Mouse (Mus musculus): ENCODE data around the gene Errfi1. TPM values are rescaled to one million over a fixed set of nuclear protein-coding genes. Genes with fewer than 3 reads are reported as not detected.
A peak's percentile ranks its signal among the peaks of the same experiment; 100 is the strongest.

The Errfi1 gene
- polyA plus RNA-seq, 1 experiment: 44.2 TPM

DNA sequence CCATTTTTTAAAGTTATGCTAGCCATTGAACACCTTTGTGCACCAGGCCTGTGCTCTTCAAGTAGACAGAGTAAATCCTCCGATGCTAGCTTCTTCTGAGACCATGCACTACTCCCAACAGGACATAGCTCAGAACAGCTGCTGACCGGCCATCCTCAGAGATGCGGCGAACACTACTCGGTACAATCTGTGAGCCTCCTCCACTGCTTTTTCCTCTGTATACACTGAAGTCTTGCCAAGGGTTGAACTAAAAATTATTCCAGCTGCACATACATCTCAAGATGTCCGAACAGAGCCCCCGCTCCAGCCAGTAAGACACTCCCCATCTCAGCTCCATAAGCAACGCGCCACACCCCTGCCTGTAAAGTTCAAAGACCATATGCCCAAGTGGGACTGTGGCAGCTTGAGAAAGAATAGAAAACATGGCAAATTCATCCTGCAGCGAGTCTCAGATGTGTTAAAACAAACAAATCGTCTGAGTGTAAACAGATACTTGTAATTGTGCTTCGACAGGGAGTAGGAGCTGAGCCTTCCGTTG is 37.2 kb upstream of the Errfi1 start:
- TF ChIP-seq CTCF (IDR thresholded peaks at IDR 0.05; ENCODE audit: low read depth, low read length) (no peak), EP300 (IDR thresholded peaks at IDR 0.05; ENCODE audit: insufficient read depth, low read depth, low read length) (no peak), POLR2A (IDR thresholded peaks at IDR 0.05; ENCODE audit: insufficient read depth, low read length) (no peak)
- H3K9ac ChIP-seq (ENCODE audit: low read depth, poor library complexity, severe bottlenecking): no peak overlapping the region
- H3K4me1 ChIP-seq (ENCODE audit: control insufficient read depth, insufficient read depth, low read length): peaks cover 3% of the 10 kb centered on the region
- H3K27me3 ChIP-seq (ENCODE audit: control insufficient read depth, insufficient read depth, low read length, poor library complexity, severe bottlenecking): no peaks in the 10 kb centered on the region
- no peak overlapping the region for H3K27ac ChIP-seq (ENCODE audit: insufficient read depth, low read length)
- H3K9me3 ChIP-seq (replicated peaks; ENCODE audit: control insufficient read depth, insufficient read depth, low read length, poor library complexity, severe bottlenecking): no peaks in the 10 kb centered on the region
- no peaks in the 10 kb centered on the region for H3K36me3 ChIP-seq (ENCODE audit: control insufficient read depth, insufficient read depth, low read length, poor library complexity, severe bottlenecking)
- H3K4me3 ChIP-seq (ENCODE audit: low read depth, low read length): no peak overlapping the region

DNA sequence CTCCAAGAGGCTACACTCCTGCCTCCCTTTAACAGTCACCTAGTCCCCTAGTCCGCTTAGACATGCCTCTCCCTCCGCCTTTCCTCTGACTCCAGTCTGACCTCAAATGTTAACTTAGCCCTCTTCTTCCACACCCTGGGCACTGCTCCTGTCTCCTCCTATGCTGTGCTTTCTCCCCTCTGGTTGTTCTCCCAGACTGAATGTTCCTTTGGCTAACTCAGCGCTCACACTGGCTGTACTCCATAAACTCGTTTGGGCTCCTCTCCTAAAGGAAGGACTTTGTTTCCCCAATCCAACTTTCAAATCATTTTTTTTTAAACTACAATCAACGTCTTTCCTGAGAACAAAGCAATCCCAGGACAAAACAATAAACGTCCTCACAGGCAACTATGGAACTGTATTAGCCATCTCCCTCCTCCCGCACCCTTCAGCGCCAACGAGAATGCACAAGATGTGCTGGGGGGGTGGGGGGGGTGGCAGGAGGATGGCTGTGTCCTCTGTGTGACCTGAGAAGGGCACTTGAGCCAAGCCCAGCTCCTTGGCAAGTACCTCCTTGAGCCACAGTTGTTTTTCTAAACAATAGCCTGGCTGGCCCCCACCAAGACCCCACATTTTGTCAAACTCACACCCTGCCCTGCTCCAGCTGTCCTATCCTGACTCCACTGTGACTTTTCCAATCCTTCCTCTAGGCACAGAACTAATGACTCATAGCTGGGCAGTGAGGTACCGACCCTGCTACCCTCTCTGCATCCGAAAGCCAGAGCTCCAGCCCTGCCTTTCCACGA is 34.4 kb upstream of the Errfi1 start:
- no peak overlapping the region for H3K4me3 ChIP-seq (ENCODE audit: low read depth, low read length)
- H3K4me1 ChIP-seq (ENCODE audit: control insufficient read depth, insufficient read depth, low read length): peaks cover 7% of the 10 kb centered on the region
- no peaks in the 10 kb centered on the region for H3K27me3 ChIP-seq (ENCODE audit: control insufficient read depth, insufficient read depth, low read length, poor library complexity, severe bottlenecking)
- no peak overlapping the region for H3K9ac ChIP-seq (ENCODE audit: low read depth, poor library complexity, severe bottlenecking)
- H3K36me3 ChIP-seq (ENCODE audit: control insufficient read depth, insufficient read depth, low read length, poor library complexity, severe bottlenecking): no peaks in the 10 kb centered on the region
- TF ChIP-seq CTCF (IDR thresholded peaks at IDR 0.05; ENCODE audit: low read depth, low read length): no peak
- H3K9me3 ChIP-seq (replicated peaks; ENCODE audit: control insufficient read depth, insufficient read depth, low read length, poor library complexity, severe bottlenecking): no peaks in the 10 kb centered on the region
- H3K27ac ChIP-seq (ENCODE audit: insufficient read depth, low read length): no peak overlapping the region

- Histone ChIP-seq H3K27ac (ENCODE audit: insufficient read depth, low read length) (no peak overlapping the region), H3K4me1 (ENCODE audit: control insufficient read depth, insufficient read depth, low read length) (peaks cover 7% of the 10 kb centered on the region), H3K36me3 (ENCODE audit: control insufficient read depth, insufficient read depth, low read length, poor library complexity, severe bottlenecking) (no peaks in the 10 kb centered on the region), H3K27me3 (ENCODE audit: control insufficient read depth, insufficient read depth, low read length, poor library complexity, severe bottlenecking) (no peaks in the 10 kb centered on the region), H3K9ac (ENCODE audit: low read depth, poor library complexity, severe bottlenecking) (no peak overlapping the region), H3K9me3 (replicated peaks; ENCODE audit: control insufficient read depth, insufficient read depth, low read length, poor library complexity, severe bottlenecking) (no peaks in the 10 kb centered on the region), H3K4me3 (ENCODE audit: low read depth, low read length) (no peak overlapping the region)
- no peak for TF ChIP-seq EP300 (IDR thresholded peaks at IDR 0.05; ENCODE audit: insufficient read depth, low read depth, low read length)
- no peak for TF ChIP-seq CTCF (IDR thresholded peaks at IDR 0.05; ENCODE audit: low read depth, low read length)
- TF ChIP-seq POLR2A (IDR thresholded peaks at IDR 0.05; ENCODE audit: insufficient read depth, low read length): no peak
Observed at GRCm38 (mm10) chr4:150821381-150821780, 32.3 kb upstream of the Errfi1 start.

- Histone ChIP-seq H3K4me1 (ENCODE audit: control insufficient read depth, insufficient read depth, low read length) (peaks cover 12% of the 10 kb centered on the region), H3K9me3 (replicated peaks; ENCODE audit: control insufficient read depth, insufficient read depth, low read length, poor library complexity, severe bottlenecking) (no peaks in the 10 kb centered on the region), H3K27me3 (ENCODE audit: control insufficient read depth, insufficient read depth, low read length, poor library complexity, severe bottlenecking) (no peaks in the 10 kb centered on the region), H3K4me3 (ENCODE audit: low read depth, low read length) (no peak overlapping the region), H3K27ac (ENCODE audit: insufficient read depth, low read length) (no peak overlapping the region), H3K36me3 (ENCODE audit: control insufficient read depth, insufficient read depth, low read length, poor library complexity, severe bottlenecking) (no peaks in the 10 kb centered on the region), H3K9ac (ENCODE audit: low read depth, poor library complexity, severe bottlenecking) (no peak overlapping the region)
- TF ChIP-seq EP300 (IDR thresholded peaks at IDR 0.05; ENCODE audit: insufficient read depth, low read depth, low read length): no peak
- TF ChIP-seq CTCF (IDR thresholded peaks at IDR 0.05; ENCODE audit: low read depth, low read length): no peak
- no peak for TF ChIP-seq POLR2A (IDR thresholded peaks at IDR 0.05; ENCODE audit: insufficient read depth, low read length)
Observed at GRCm38 (mm10) chr4:150822624-150823023, 31.1 kb upstream of the Errfi1 start.

DNA sequence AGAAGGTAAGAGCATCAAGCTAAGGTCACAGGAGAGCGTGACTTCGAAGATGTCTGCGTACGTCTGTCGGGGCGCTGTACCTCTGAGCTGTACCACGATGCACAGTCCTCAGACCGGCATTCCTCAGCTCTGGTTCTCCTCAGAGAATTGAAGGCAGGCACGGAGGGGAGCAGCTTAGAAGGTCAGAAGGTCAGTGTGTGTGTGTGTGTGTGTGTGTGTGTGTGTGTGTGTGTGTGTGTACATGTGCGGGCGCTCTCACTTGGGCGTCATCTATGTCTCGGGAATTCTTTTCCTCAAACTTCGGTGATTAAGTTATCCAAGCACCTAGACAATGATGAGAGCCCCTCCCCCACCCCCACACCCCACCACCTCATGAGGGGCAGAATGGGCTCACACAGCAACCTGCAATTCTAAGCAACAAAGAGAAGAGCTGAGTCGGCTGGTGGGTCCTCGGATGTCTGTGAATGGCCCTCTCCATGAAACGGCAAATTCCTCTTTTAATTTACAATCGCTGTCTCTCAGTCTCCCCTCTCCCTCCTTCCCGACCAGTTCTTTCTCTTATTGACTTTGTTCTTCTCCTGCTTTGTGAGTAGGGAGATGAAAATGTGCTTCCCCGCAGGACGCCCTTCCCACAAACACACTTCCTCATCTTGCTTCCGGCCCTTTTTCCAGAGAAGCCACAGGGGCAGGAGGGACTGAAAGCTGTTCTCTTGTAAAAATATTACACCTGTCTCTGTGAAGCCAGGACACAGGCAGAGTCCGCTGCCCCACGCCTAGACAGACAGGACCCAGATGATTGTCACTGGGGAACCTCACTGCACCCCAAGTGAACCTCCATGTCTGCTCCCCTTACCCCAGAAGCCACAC is 29.9 kb upstream of the Errfi1 start:
- Histone ChIP-seq H3K9ac (ENCODE audit: low read depth, poor library complexity, severe bottlenecking) (no peak overlapping the region), H3K36me3 (ENCODE audit: control insufficient read depth, insufficient read depth, low read length, poor library complexity, severe bottlenecking) (no peaks in the 10 kb centered on the region), H3K4me1 (ENCODE audit: control insufficient read depth, insufficient read depth, low read length) (peaks cover 12% of the 10 kb centered on the region), H3K27me3 (ENCODE audit: control insufficient read depth, insufficient read depth, low read length, poor library complexity, severe bottlenecking) (no peaks in the 10 kb centered on the region), H3K9me3 (replicated peaks; ENCODE audit: control insufficient read depth, insufficient read depth, low read length, poor library complexity, severe bottlenecking) (no peaks in the 10 kb centered on the region), H3K27ac (ENCODE audit: insufficient read depth, low read length) (peak overlapping the region; percentile 17; the same call in 1 of the 2 replicates), H3K4me3 (ENCODE audit: low read depth, low read length) (no peak overlapping the region)
- no peak for TF ChIP-seq EP300 (IDR thresholded peaks at IDR 0.05; ENCODE audit: insufficient read depth, low read depth, low read length)
- TF ChIP-seq POLR2A (IDR thresholded peaks at IDR 0.05; ENCODE audit: insufficient read depth, low read length): no peak
- no peak for TF ChIP-seq CTCF (IDR thresholded peaks at IDR 0.05; ENCODE audit: low read depth, low read length)
